Mouse (Mus musculus) gastrocnemius, postnatal 4 days (tissue): Measurements from ENCODE around the gene Gjd3. TPM values are rescaled to one million over a fixed set of nuclear protein-coding genes. Genes with fewer than 3 reads are reported as not detected.

ENCODE experiments used
- DNase-seq, 2 experiments: peaks; one replicate each; pipeline ENCODE4 v3.0.0; 2021 to 2022; ENCODE audit warnings: low spot score in 2 of 2, mixed read lengths in 2 of 2
- total RNA-seq, 2 experiments: library from RNA; stranded (reverse); gene quantifications; 2 replicates each; pipeline ENCODE4 v1.2.3; 2021

Gene Gjd3
- total RNA-seq, 2 experiments from 2014 or later = 0.69 TPM; not detected in 1

GRCm38 (mm10) chr11:98947969-98948569, 34.7 kb downstream of the Gjd3 start:
- no peak for DNase-seq

GRCm38 (mm10) chr11:98945605-98945977, 37.2 kb downstream of the Gjd3 start:
- DNase-seq = no peak

DNA sequence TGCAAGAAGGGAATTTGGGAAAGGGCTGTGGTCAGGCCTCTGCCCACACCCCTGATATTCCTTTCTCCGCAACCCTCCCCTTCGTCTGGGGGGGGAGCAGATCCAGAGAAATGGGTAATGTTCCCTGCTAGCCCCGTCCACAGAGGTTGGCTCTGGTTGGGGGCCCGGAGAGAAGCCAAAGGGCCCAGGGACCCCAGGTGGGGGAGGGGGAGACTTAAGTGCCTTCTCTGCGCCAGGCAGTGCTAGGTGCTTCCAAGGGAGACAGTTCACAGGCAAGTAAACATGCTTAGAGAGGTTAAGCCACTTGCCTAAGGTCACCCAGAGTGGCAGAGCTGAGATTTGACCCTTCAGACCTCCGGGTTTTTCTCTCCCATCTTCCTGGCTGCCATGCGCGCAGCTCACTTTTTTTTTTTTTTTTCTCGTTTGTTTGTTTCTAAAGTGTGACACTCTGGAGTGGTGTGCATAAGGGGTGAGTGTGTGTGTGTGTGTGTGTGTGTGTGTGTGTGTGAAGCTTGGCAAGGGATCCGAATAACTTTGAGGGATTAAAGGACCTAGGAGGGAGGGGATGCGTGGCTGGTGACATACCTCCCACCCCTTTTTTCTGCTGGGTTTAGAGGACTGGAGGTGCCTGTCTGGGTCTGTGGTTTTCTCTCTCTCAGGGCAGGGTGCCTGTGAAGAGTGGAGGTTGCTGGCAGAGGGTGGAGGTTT, 37.8 kb downstream of the Gjd3 start:
- no peak for DNase-seq

GRCm38 (mm10) chr11:98943741-98944461, 38.9 kb downstream of the Gjd3 start:
- peak; percentile 17 to 54 for DNase-seq

DNA sequence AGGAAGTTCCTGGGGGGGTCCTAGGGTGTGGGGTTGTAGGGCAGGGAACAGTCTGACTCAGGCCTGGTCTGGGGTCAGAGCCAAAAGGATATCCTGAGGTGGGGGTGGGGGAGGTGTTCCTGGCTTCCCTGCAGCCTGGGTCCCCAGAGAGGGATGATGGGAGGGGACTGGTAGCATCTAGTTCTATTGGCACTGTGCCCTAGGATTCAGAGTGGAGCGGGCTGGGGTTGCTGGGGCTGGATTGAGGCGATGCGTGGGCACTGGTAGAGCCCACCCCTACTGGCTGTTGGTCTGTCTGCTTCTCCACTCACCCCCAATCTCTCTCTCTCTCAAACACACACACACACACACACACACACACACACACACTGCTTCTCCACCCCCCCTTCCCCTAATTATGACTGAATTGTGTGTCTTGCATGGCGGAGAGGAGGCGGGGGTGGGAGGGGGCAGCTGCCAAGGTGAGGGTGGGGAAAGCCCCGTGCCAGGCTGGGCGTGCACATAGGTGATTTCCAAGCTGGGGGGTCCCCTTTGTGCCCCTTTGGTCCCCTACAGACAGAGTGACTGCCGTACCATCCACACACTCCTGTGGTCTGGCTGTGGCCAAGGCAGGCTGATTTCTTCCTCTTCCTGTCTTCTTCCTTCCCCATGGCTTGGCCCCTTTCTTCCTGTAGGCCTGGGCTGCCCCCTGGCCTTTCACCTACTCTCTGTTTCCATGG, 39.7 kb downstream of the Gjd3 start:
- peak; percentile 27 to 60 for DNase-seq

- DNase-seq = peak in 1 of 2 experiments; percentile 32
Observed at GRCm38 (mm10) chr11:98942555-98942922, 40.3 kb downstream of the Gjd3 start.

- DNase-seq = peak in 1 of 2 experiments; percentile 81
Observed at GRCm38 (mm10) chr11:98941826-98942550, 40.8 kb downstream of the Gjd3 start.

- peak in 1 of 2 experiments; percentile 78 for DNase-seq
Observed at GRCm38 (mm10) chr11:98941341-98941825, 41.4 kb downstream of the Gjd3 start.

GRCm38 (mm10) chr11:98940776-98941175, 42.0 kb downstream of the Gjd3 start:
- peak in 1 of 2 experiments; percentile 15 for DNase-seq

DNA sequence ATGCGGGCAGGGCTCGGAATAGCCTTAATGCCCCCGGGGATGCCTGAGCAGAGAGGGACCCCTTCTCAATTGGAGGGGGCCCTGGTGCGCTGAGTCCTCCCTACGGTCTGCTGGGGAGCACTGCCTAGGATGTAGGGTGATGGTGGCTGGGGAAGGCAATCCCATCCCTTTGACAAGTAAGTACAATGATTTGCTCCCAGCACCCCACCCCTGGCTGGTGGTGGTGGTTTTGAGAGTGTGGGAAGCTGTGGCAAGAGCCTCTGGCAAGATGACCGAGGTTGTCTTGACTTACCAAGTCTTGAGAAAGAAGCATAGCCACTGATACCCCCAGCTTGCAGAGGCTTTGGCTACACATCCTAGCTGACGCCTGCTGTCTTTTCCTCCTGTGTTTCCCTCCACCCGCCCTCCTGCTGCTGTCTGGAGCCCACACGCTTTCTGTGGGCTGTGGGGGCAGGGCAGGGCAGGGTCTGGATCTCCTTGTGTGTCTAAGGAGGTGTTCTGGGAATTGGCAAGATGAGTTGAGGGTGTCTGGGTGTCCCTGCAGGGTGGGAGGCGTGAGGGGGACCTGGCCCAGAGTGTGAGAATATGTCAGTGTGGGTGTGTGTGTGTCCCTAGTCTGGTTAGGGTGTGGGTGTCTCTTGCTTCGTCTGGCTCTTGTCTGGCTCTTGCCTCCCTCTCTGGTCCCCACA, 42.7 kb downstream of the Gjd3 start:
- no peak for DNase-seq

- no peak for DNase-seq
Observed at GRCm38 (mm10) chr11:98939084-98939952, 43.5 kb downstream of the Gjd3 start.

DNA sequence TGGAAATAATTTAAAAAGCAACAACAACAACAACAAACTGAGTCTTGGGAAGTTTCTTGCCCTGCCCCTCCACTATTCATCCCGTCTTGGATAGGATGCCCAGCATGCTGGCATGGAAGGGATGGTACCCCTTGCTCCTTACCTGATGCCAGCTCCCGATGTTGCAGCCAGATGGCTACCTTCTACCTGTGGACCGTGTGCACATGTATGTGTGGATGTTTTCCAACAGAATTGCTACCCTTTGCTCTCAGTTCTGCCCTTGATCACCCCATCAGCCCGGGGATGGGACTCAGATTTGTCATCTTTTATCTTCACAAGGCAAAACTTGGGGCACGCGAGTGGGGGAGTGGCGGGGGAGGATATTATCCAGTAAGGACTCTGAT, 44.1 kb downstream of the Gjd3 start:
- DNase-seq = no peak

- peak; percentile 62 to 71 for DNase-seq
Observed at GRCm38 (mm10) chr11:98937914-98938694, 44.7 kb downstream of the Gjd3 start.

GRCm38 (mm10) chr11:98937410-98937913, 45.4 kb downstream of the Gjd3 start:
- DNase-seq = peak; percentile 84 to 91

GRCm38 (mm10) chr11:98936606-98937409, 46.0 kb downstream of the Gjd3 start:
- DNase-seq = no peak

DNA sequence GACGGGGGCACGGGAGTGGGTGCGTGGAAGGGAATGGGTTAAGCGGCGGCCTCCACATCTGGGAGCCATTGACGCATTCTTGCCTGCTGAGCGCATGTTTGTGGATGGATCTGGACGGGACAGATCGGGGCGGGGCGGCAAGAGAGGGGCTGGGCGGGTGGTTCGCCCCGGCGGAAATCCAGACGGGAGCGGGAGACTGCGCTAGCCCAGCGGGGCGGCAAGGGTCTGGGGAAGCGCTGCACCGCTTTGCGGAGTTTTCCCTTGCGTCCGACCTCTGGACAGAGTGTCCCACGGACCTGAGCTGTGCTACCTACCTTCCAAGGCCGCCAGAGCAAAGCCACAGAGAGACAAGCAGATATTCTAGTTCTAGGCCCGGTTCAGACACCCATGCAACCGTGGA, 46.6 kb downstream of the Gjd3 start:
- peak; percentile 75 to 87 for DNase-seq

GRCm38 (mm10) chr11:98935123-98935522, 47.7 kb downstream of the Gjd3 start:
- DNase-seq = no peak
